Mouse (Mus musculus): ENCODE data around the gene D430041D05Rik. TPM values are rescaled to one million over a fixed set of nuclear protein-coding genes. Genes with fewer than 3 reads are reported as not detected.

Gene D430041D05Rik
- polyA plus RNA-seq, 1 experiment from 2014 or later, result 0.06 TPM

DNA sequence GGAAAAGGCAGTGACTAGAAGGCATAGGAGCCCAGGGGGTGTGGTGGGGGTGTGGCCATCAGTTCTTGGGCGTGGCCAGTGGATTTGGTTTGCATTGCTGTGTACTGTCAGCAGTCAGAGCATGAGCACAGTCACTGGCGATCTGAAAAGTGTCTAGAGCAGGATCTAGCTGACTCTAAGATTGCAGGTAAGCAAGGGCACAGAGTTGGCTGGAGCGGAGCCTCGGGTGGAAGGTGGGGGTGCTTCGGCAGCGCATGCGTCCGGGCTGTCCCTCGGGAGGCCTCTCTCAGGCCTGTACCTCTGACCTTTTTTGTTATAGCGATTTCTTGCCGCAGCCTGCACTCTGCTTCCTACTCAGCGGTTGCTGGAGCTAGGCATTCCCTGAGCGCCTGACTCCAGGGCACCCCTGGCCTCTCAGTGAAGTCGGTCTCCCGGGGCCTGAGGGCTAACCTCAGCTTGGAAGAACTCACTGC is 315.0 kb downstream of the D430041D05Rik start, which contains the start of gene Cd59a:
TSS of gene Cd59a (plus strand) at position 61 of the 473 bp plus-strand sequence.
- Histone ChIP-seq H3K4me1 (replicated peaks) (peaks cover 15% of the 10 kb centered on the region), H3K9me3 (replicated peaks) (no peaks in the 10 kb centered on the region), H3K4me2 (peak within 1 kb of the TSS; percentile 69), H3K36me3 (no peaks in the 10 kb centered on the region), H3K9ac (peak within 1 kb of the TSS; percentile 60), H3K27ac (peak within 1 kb of the TSS; percentile 89), H3K27me3 (no peaks in the 10 kb centered on the region), H3K4me3 (peak within 1 kb of the TSS; percentile 63)
- 2% methylated on average over 15 of the region's 15 CpGs for WGBS
- peak; percentile 93 for ATAC-seq (replicated peaks; ENCODE audit: insufficient number of reproducible peaks, insufficient read depth, low FRiP score, low read depth)

GRCm38 (mm10) chr2:104093305-104093704 is 317.5 kb downstream of the D430041D05Rik start:
- H3K27me3 ChIP-seq, result no peaks in the 10 kb centered on the region
- H3K9ac ChIP-seq, result no peak overlapping the region
- no peaks in the 10 kb centered on the region for H3K9me3 ChIP-seq (replicated peaks)
- 65% methylated on average over 2 of the region's 2 CpGs for WGBS
- H3K4me1 ChIP-seq (replicated peaks), result peaks cover 6% of the 10 kb centered on the region; the same call in 1 of the 2 replicates
- no peak for ATAC-seq (replicated peaks; ENCODE audit: insufficient number of reproducible peaks, insufficient read depth, low FRiP score, low read depth)
- no peak overlapping the region for H3K27ac ChIP-seq
- no peak overlapping the region for H3K4me3 ChIP-seq
- no peak overlapping the region for H3K4me2 ChIP-seq
- no peaks in the 10 kb centered on the region for H3K36me3 ChIP-seq

MicroRNAs encoded within 50 kb of the gene (microRNA counts, 519-probe panel; counts per million panel counts)
- microRNA mmu-miR-1902, result not detected

Small RNA genes lying within 50 kb of the gene (microRNA-seq; reads per million reads assigned to microRNA genes)
- not detected for gene Mir1902

Other genes with a start within 250 kb of the D430041D05Rik start
- 34.5 and 36.9 TPM in 2 replicates for gene Hipk3, start 83.4 kb upstream of the D430041D05Rik start, polyA plus RNA-seq (2015; fragmentation: Nextera tagmentation; extraction: Ambion mirVana)
- gene Cstf3, start 179.5 kb upstream of the D430041D05Rik start, polyA plus RNA-seq (2015; fragmentation: Nextera tagmentation; extraction: Ambion mirVana), result 49.1 and 51.7 TPM in 2 replicates